Mouse (Mus musculus) hindbrain, embryonic 14.5 days (tissue): ENCODE data around the gene Spcs3. TPM values are rescaled to one million over a fixed set of nuclear protein-coding genes. Genes with fewer than 3 reads are reported as not detected.

Experiments used
- ATAC-seq: fragments of 200-750 bp; cut with Nextera tagmentation; 2 replicates; pipeline ENCODE4 v1.8.0; 2017; ENCODE audit warnings: moderate number of reproducible peaks, mild to moderate bottlenecking, moderate TSS enrichment, moderate library complexity; ENCODE audit not compliant: low FRiP score
- DNase-seq: peaks from one replicate; pipeline ENCODE4 v3.0.0-alpha.2; 2015; ENCODE audit warnings: low spot score
- H3K27ac ChIP-seq: fragments of 300-500 bp; sonication (generic); 2 replicates; pipeline ENCODE4 v1.5.1; 2014; ENCODE audit warnings: mild to moderate bottlenecking, moderate library complexity
- H3K27me3 ChIP-seq: fragments of 300-500 bp; sonication (generic); 2 replicates; pipeline ENCODE4 v1.6.1; 2014; ENCODE audit warnings: mild to moderate bottlenecking, low read length, mixed read lengths; ENCODE audit not compliant: control insufficient read depth, insufficient read depth
- H3K36me3 ChIP-seq: fragments of 300-500 bp; sonication (generic); replicated peaks from 2 replicates; pipeline ENCODE4 v1.6.1; 2014; ENCODE audit not compliant: control insufficient read depth, insufficient read depth
- H3K4me1 ChIP-seq: fragments of 300-500 bp; sonication (generic); replicated peaks from 2 replicates; pipeline ENCODE4 v1.6.1; 2014; ENCODE audit warnings: antibody characterized with exemption, low read length, mixed read lengths; ENCODE audit not compliant: control insufficient read depth, insufficient read depth
- H3K4me2 ChIP-seq: fragments of 300-500 bp; sonication (generic); replicated peaks from 2 replicates; pipeline ENCODE4 v1.6.1; 2014; ENCODE audit warnings: mild to moderate bottlenecking, moderate library complexity
- H3K4me3 ChIP-seq: fragments of 300-500 bp; sonication (generic); replicated peaks from 2 replicates; pipeline ENCODE4 v1.5.1; 2014; ENCODE audit warnings: mild to moderate bottlenecking, low read length
- H3K9ac ChIP-seq: fragments of 300-500 bp; sonication (generic); 2 replicates; pipeline ENCODE4 v1.6.1; 2014
- H3K9me3 ChIP-seq: fragments of 300-500 bp; sonication (generic); 2 replicates; pipeline ENCODE4 v1.6.1; 2016; ENCODE audit warnings: low read length; ENCODE audit not compliant: control insufficient read depth
- WGBS: fragments of 180-500 bp; shearing (Covaris S2); extraction: QIAGEN DNeasy Blood & Tissue Kit; methylation state at CpG from one replicate; pipeline ENCODE4 v1.1.7; 2014; 5-methylcytosine and 5-hydroxymethylcytosine counted together
- polyA plus RNA-seq: library from polyadenylated mRNA; unstranded; fragments of >200 nt; fragmentation: Nextera tagmentation; extraction: Ambion mirVana; gene quantifications from 2 replicates; pipeline ENCODE4 v1.2.1, GENCODE M21; 2014

Spcs3 gene
- polyA plus RNA-seq, 1 experiment from 2014 or later: 47.8 TPM

GRCm38 (mm10) chr8:54511791-54512190 lies 18.0 kb downstream of the Spcs3 start:
- no peak for DNase-seq
- Histone ChIP-seq H3K27ac (no peak overlapping the region), H3K4me2 (no peak overlapping the region), H3K4me1 (peaks cover 3% of the 10 kb centered on the region; the same call in 1 of the 2 replicates), H3K4me3 (no peak overlapping the region), H3K9me3 (no peaks in the 10 kb centered on the region), H3K36me3 (no peaks in the 10 kb centered on the region), H3K9ac (no peak overlapping the region), H3K27me3 (no peaks in the 10 kb centered on the region)
- WGBS: 90% methylated on average over 3 of the region's 3 CpGs
- no peak for ATAC-seq

- under 1% methylated on average over 10 of the region's 10 CpGs for WGBS
- Histone ChIP-seq H3K4me2 (peak overlapping the region; percentile 71), H3K4me3 (peak overlapping the region; percentile 35), H3K9me3 (no peaks in the 10 kb centered on the region), H3K27ac (peak overlapping the region; percentile 78), H3K4me1 (peaks cover 3% of the 10 kb centered on the region; the same call in 1 of the 2 replicates), H3K36me3 (no peaks in the 10 kb centered on the region), H3K9ac (peak overlapping the region; percentile 59), H3K27me3 (no peaks in the 10 kb centered on the region)
- peak; percentile 91 for ATAC-seq
- peak; percentile 73 for DNase-seq
Observed at GRCm38 (mm10) chr8:54509221-54509721, 20.5 kb downstream of the Spcs3 start.

- no peaks in the 10 kb centered on the region for H3K9me3 ChIP-seq
- 4% methylated on average over 9 of the region's 11 CpGs for WGBS
- no peaks in the 10 kb centered on the region for H3K27me3 ChIP-seq
- H3K4me3 ChIP-seq: peak overlapping the region; percentile 35
- H3K4me1 ChIP-seq: peaks cover 3% of the 10 kb centered on the region; the same call in 1 of the 2 replicates
- peak overlapping the region; percentile 71 for H3K4me2 ChIP-seq
- peak; percentile 63 for ATAC-seq
- no peaks in the 10 kb centered on the region for H3K36me3 ChIP-seq
- 0 out of 2 replicates have a peak overlapping the region, but pooled peaks have one; percentile 59 for H3K9ac ChIP-seq
- 0 out of 2 replicates have a peak overlapping the region, but pooled peaks have one; percentile 78 for H3K27ac ChIP-seq
- peak; percentile 62 for DNase-seq
Observed at GRCm38 (mm10) chr8:54508814-54509213, 21.0 kb downstream of the Spcs3 start.

GRCm38 (mm10) chr8:54508096-54508456 lies 21.7 kb downstream of the Spcs3 start:
- no peak for ATAC-seq

GRCm38 (mm10) chr8:54507428-54508095 lies 22.2 kb downstream of the Spcs3 start:
- no peaks in the 10 kb centered on the region for H3K27me3 ChIP-seq
- no peaks in the 10 kb centered on the region for H3K9me3 ChIP-seq
- WGBS: 24% methylated on average over 6 of the region's 6 CpGs
- ATAC-seq (peak; percentile 77), DNase-seq (peak; percentile 98)
- no peak overlapping the region for H3K27ac ChIP-seq
- no peaks in the 10 kb centered on the region for H3K36me3 ChIP-seq
- H3K4me1 ChIP-seq: peaks cover 3% of the 10 kb centered on the region; the same call in 1 of the 2 replicates
- H3K4me3 ChIP-seq: peak overlapping the region; percentile 16; the same call in 1 of the 2 replicates
- H3K4me2 ChIP-seq: peak overlapping the region; percentile 37
- H3K9ac ChIP-seq: peak overlapping the region; percentile 35

More at GRCm38 (mm10) chr8:54508096-54508456, 21.7 kb downstream of the Spcs3 start:
- no peak overlapping the region for H3K4me3 ChIP-seq
- peaks cover 3% of the 10 kb centered on the region; the same call in 1 of the 2 replicates for H3K4me1 ChIP-seq
- no peaks in the 10 kb centered on the region for H3K27me3 ChIP-seq
- no peak overlapping the region for H3K9ac ChIP-seq
- H3K27ac ChIP-seq: no peak overlapping the region
- no peak for DNase-seq
- no peaks in the 10 kb centered on the region for H3K36me3 ChIP-seq
- peak overlapping the region; percentile 71; the same call in 1 of the 2 replicates for H3K4me2 ChIP-seq
- no peaks in the 10 kb centered on the region for H3K9me3 ChIP-seq
- WGBS: 19% methylated on average over 1 of the region's 1 CpGs

- DNase-seq (no peak), ATAC-seq (no peak)
- H3K4me1 ChIP-seq: peaks cover 3% of the 10 kb centered on the region; the same call in 1 of the 2 replicates
- 72% methylated on average over 2 of the region's 2 CpGs for WGBS
- H3K36me3 ChIP-seq: no peaks in the 10 kb centered on the region
- H3K9ac ChIP-seq: no peak overlapping the region
- no peaks in the 10 kb centered on the region for H3K9me3 ChIP-seq
- no peak overlapping the region for H3K27ac ChIP-seq
- no peaks in the 10 kb centered on the region for H3K27me3 ChIP-seq
- no peak overlapping the region for H3K4me2 ChIP-seq
- H3K4me3 ChIP-seq: no peak overlapping the region
Observed at GRCm38 (mm10) chr8:54505060-54505459, 24.7 kb downstream of the Spcs3 start.

GRCm38 (mm10) chr8:54503104-54503503 lies 26.7 kb downstream of the Spcs3 start:
- no peaks in the 10 kb centered on the region for H3K9me3 ChIP-seq
- H3K36me3 ChIP-seq: no peaks in the 10 kb centered on the region
- H3K4me3 ChIP-seq: no peak overlapping the region
- DNase-seq: no peak
- ATAC-seq: no peak
- no peaks in the 10 kb centered on the region for H3K4me1 ChIP-seq
- no peak overlapping the region for H3K4me2 ChIP-seq
- H3K9ac ChIP-seq: no peak overlapping the region
- no peak overlapping the region for H3K27ac ChIP-seq
- WGBS: 77% methylated on average over 7 of the region's 7 CpGs
- H3K27me3 ChIP-seq: no peaks in the 10 kb centered on the region

- no peaks in the 10 kb centered on the region for H3K9me3 ChIP-seq
Observed at GRCm38 (mm10) chr8:54493915-54494314, 35.9 kb downstream of the Spcs3 start.

GRCm38 (mm10) chr8:54493110-54493509 lies 36.7 kb downstream of the Spcs3 start:
- WGBS: 15% methylated on average over 6 of the region's 6 CpGs
- Histone ChIP-seq H3K4me1 (no peaks in the 10 kb centered on the region), H3K36me3 (no peaks in the 10 kb centered on the region), H3K27me3 (no peaks in the 10 kb centered on the region), H3K4me3 (no peak overlapping the region), H3K4me2 (no peak overlapping the region), H3K9me3 (no peaks in the 10 kb centered on the region), H3K27ac (no peak overlapping the region), H3K9ac (no peak overlapping the region)
- ATAC-seq: no peak
- peak; percentile 91 for DNase-seq

More at GRCm38 (mm10) chr8:54493915-54494314, 35.9 kb downstream of the Spcs3 start:
- no peak for ATAC-seq
- no peak overlapping the region for H3K4me2 ChIP-seq
- H3K27ac ChIP-seq: no peak overlapping the region
- DNase-seq: no peak
- H3K27me3 ChIP-seq: no peaks in the 10 kb centered on the region
- 55% methylated on average over 3 of the region's 3 CpGs for WGBS
- H3K4me1 ChIP-seq: no peaks in the 10 kb centered on the region
- H3K9ac ChIP-seq: no peak overlapping the region
- no peak overlapping the region for H3K4me3 ChIP-seq
- H3K36me3 ChIP-seq: no peaks in the 10 kb centered on the region
